Mouse (Mus musculus) midbrain, embryonic 11.5 days (tissue): ENCODE data around the gene Bcl2l10. TPM values are rescaled to one million over a fixed set of nuclear protein-coding genes. Genes with fewer than 3 reads are reported as not detected.

ENCODE experiments used
- ATAC-seq: fragments of 200-750 bp; cut with Nextera tagmentation; 2 replicates; pipeline ENCODE4 v1.8.0; 2017; ENCODE audit warnings: moderate TSS enrichment, moderate library complexity; ENCODE audit not compliant: low FRiP score
- DNase-seq: peaks from one replicate; pipeline ENCODE4 v3.0.0; 2015; ENCODE audit warnings: low spot score; ENCODE audit errors: missing footprints
- H3K27ac ChIP-seq: fragments of 300-500 bp; sonication (generic); 2 replicates; pipeline ENCODE4 v1.5.1; 2014; ENCODE audit warnings: low read depth, low read length
- H3K27me3 ChIP-seq: fragments of 300-500 bp; sonication (generic); 2 replicates; pipeline ENCODE4 v1.6.1; 2014; ENCODE audit warnings: mild to moderate bottlenecking, low read length, moderate library complexity, mixed read lengths; ENCODE audit not compliant: control insufficient read depth, insufficient read depth
- H3K36me3 ChIP-seq: fragments of 300-500 bp; sonication (generic); 2 replicates; pipeline ENCODE4 v1.6.1; 2014; ENCODE audit warnings: mild to moderate bottlenecking, low read length, moderate library complexity, mixed read lengths; ENCODE audit not compliant: control insufficient read depth, insufficient read depth
- H3K4me1 ChIP-seq: fragments of 300-500 bp; sonication (generic); 2 replicates; pipeline ENCODE4 v1.6.1; 2014; ENCODE audit warnings: low read length; ENCODE audit not compliant: control insufficient read depth, insufficient read depth
- H3K4me2 ChIP-seq: fragments of 300-500 bp; sonication (generic); 2 replicates; pipeline ENCODE4 v1.6.1; 2014; ENCODE audit warnings: mild to moderate bottlenecking, moderate library complexity
- H3K4me3 ChIP-seq: fragments of 300-500 bp; sonication (generic); 2 replicates; pipeline ENCODE4 v1.5.1; 2014; ENCODE audit warnings: low read depth, low read length
- H3K9ac ChIP-seq: fragments of 300-500 bp; sonication (generic); 2 replicates; pipeline ENCODE4 v1.6.1; 2014; ENCODE audit warnings: low read length
- H3K9me3 ChIP-seq: fragments of 300-500 bp; sonication (generic); 2 replicates; pipeline ENCODE4 v1.6.1; 2016; ENCODE audit warnings: low read length; ENCODE audit not compliant: control insufficient read depth
- WGBS: fragments of 180-500 bp; shearing (Covaris S2); extraction: QIAGEN DNeasy Blood & Tissue Kit; methylation state at CpG from one replicate; pipeline ENCODE4 v1.1.7; 2014; 5-methylcytosine and 5-hydroxymethylcytosine counted together
- polyA plus RNA-seq: library from polyadenylated mRNA; unstranded; fragments of >200 nt; fragmentation: Nextera tagmentation; extraction: Ambion mirVana; gene quantifications from 2 replicates; pipeline ENCODE4 v1.2.1, GENCODE M21; 2014

Bcl2l10 gene
- polyA plus RNA-seq: not detected in 2 replicates

- DNase-seq (no peak), ATAC-seq (no peak)
- Histone ChIP-seq H3K9ac (no peak within 1 kb of the TSS), H3K27ac (no peak within 1 kb of the TSS), H3K9me3 (no peaks in the 10 kb centered on the region), H3K4me2 (no peak within 1 kb of the TSS), H3K27me3 (no peaks in the 10 kb centered on the region), H3K36me3 (no peaks in the 10 kb centered on the region), H3K4me1 (no peaks in the 10 kb centered on the region), H3K4me3 (no peak within 1 kb of the TSS)
- WGBS: 86% methylated on average over 5 of the region's 5 CpGs
Observed at GRCm38 (mm10) chr9:75347458-75347857, at the start of gene Bcl2l10. Gene Bcl2l10, plus strand, starts transcription at chr9:75347758.

GRCm38 (mm10) chr9:75299342-75299741 lies 48.2 kb upstream of the Bcl2l10 start:
- no peak overlapping the region for H3K27ac ChIP-seq
- H3K4me3 ChIP-seq: no peak overlapping the region
- no peak for ATAC-seq
- H3K27me3 ChIP-seq: no peaks in the 10 kb centered on the region
- WGBS: 88% methylated on average over 2 of the region's 2 CpGs
- DNase-seq: no peak
- no peaks in the 10 kb centered on the region for H3K4me1 ChIP-seq
- H3K9me3 ChIP-seq: no peaks in the 10 kb centered on the region
- H3K36me3 ChIP-seq: no peaks in the 10 kb centered on the region
- no peak overlapping the region for H3K9ac ChIP-seq
- no peak overlapping the region for H3K4me2 ChIP-seq

- DNase-seq (no peak), ATAC-seq (no peak)
- H3K4me3 ChIP-seq: no peak overlapping the region
- no peak overlapping the region for H3K9ac ChIP-seq
- H3K4me2 ChIP-seq: no peak overlapping the region
- H3K4me1 ChIP-seq: no peaks in the 10 kb centered on the region
- no peaks in the 10 kb centered on the region for H3K27me3 ChIP-seq
- 78% methylated on average over 2 of the region's 2 CpGs for WGBS
- no peaks in the 10 kb centered on the region for H3K36me3 ChIP-seq
- H3K9me3 ChIP-seq: no peaks in the 10 kb centered on the region
- H3K27ac ChIP-seq: no peak overlapping the region
Observed at GRCm38 (mm10) chr9:75303033-75303432, 44.5 kb upstream of the Bcl2l10 start.

- Histone ChIP-seq H3K4me1 (no peaks in the 10 kb centered on the region), H3K9me3 (no peaks in the 10 kb centered on the region), H3K27ac (no peak overlapping the region), H3K4me2 (peak overlapping the region; percentile 6; the same call in 1 of the 2 replicates), H3K4me3 (no peak overlapping the region), H3K27me3 (no peaks in the 10 kb centered on the region), H3K9ac (no peak overlapping the region), H3K36me3 (no peaks in the 10 kb centered on the region)
- DNase-seq (no peak), ATAC-seq (0 out of 2 replicates have a peak, but pooled peaks have one; percentile 44)
- WGBS: 32% methylated on average over 16 of the region's 16 CpGs
Observed at GRCm38 (mm10) chr9:75303701-75304261, 43.8 kb upstream of the Bcl2l10 start.

GRCm38 (mm10) chr9:75304286-75304685 lies 43.3 kb upstream of the Bcl2l10 start:
- Histone ChIP-seq H3K36me3 (no peaks in the 10 kb centered on the region), H3K9me3 (no peaks in the 10 kb centered on the region), H3K4me2 (no peak overlapping the region), H3K4me3 (no peak overlapping the region), H3K4me1 (no peaks in the 10 kb centered on the region), H3K27me3 (no peaks in the 10 kb centered on the region), H3K9ac (no peak overlapping the region), H3K27ac (no peak overlapping the region)
- 39% methylated on average over 7 of the region's 7 CpGs for WGBS
- DNase-seq (no peak), ATAC-seq (no peak)

GRCm38 (mm10) chr9:75306126-75306898 lies 41.2 kb upstream of the Bcl2l10 start, which contains the start of gene Gnb5:
Gene Gnb5, plus strand, starts transcription at chr9:75306288.
- no peak for DNase-seq
- WGBS: 74% methylated on average over 11 of the region's 11 CpGs
- Histone ChIP-seq H3K36me3 (no peaks in the 10 kb centered on the region), H3K27ac (no peak within 1 kb of the TSS), H3K4me2 (no peak within 1 kb of the TSS), H3K4me3 (no peak within 1 kb of the TSS), H3K9me3 (no peaks in the 10 kb centered on the region), H3K4me1 (no peaks in the 10 kb centered on the region), H3K27me3 (no peaks in the 10 kb centered on the region), H3K9ac (no peak within 1 kb of the TSS)
- no peak for ATAC-seq

- no peaks in the 10 kb centered on the region for H3K27me3 ChIP-seq
- H3K9ac ChIP-seq: no peak overlapping the region
- no peak for ATAC-seq
- no peaks in the 10 kb centered on the region for H3K9me3 ChIP-seq
- no peaks in the 10 kb centered on the region for H3K36me3 ChIP-seq
- H3K4me2 ChIP-seq: no peak overlapping the region
- no peaks in the 10 kb centered on the region for H3K4me1 ChIP-seq
- H3K4me3 ChIP-seq: no peak overlapping the region
- no peak overlapping the region for H3K27ac ChIP-seq
- DNase-seq: no peak
- WGBS: 91% methylated on average over 5 of the region's 5 CpGs
Observed at GRCm38 (mm10) chr9:75307015-75307414, 40.5 kb upstream of the Bcl2l10 start.

- Histone ChIP-seq H3K4me3 (no peak overlapping the region), H3K4me1 (peaks cover 4% of the 10 kb centered on the region; the same call in 1 of the 2 replicates), H3K27me3 (no peaks in the 10 kb centered on the region), H3K9ac (no peak overlapping the region), H3K4me2 (no peak overlapping the region), H3K9me3 (no peaks in the 10 kb centered on the region), H3K36me3 (no peaks in the 10 kb centered on the region), H3K27ac (no peak overlapping the region)
- ATAC-seq (no peak), DNase-seq (no peak)
- WGBS: 61% methylated on average over 5 of the region's 5 CpGs
Observed at GRCm38 (mm10) chr9:75308621-75309020, 38.9 kb upstream of the Bcl2l10 start.

GRCm38 (mm10) chr9:75312008-75312407 lies 35.5 kb upstream of the Bcl2l10 start:
- Histone ChIP-seq H3K4me2 (no peak overlapping the region), H3K4me3 (no peak overlapping the region), H3K27ac (no peak overlapping the region), H3K27me3 (no peaks in the 10 kb centered on the region), H3K4me1 (peaks cover 12% of the 10 kb centered on the region), H3K9ac (no peak overlapping the region), H3K36me3 (no peaks in the 10 kb centered on the region), H3K9me3 (no peaks in the 10 kb centered on the region)
- ATAC-seq (no peak), DNase-seq (peak; percentile 99)
- WGBS: 13% methylated on average over 4 of the region's 4 CpGs
